Mouse (Mus musculus) embryonic fibroblast, embryonic 13.5 days (primary cell): ENCODE results near the gene Itsn2. TPM values are rescaled to one million over a fixed set of nuclear protein-coding genes. Genes with fewer than 3 reads are reported as not detected.

ENCODE experiments used
- H3K27ac ChIP-seq: 2 replicates; pipeline ENCODE4 v1.5.1; 2012; ENCODE audit warnings: low read length, control low read depth, inconsistent platforms; ENCODE audit not compliant: insufficient read depth
- H3K4me1 ChIP-seq: 2 replicates; pipeline ENCODE4 v1.6.1; 2011; ENCODE audit warnings: low read length; ENCODE audit not compliant: control insufficient read depth, insufficient read depth
- H3K4me3 ChIP-seq: 2 replicates; pipeline ENCODE4 v1.5.1; 2011; ENCODE audit warnings: mild to moderate bottlenecking, control low read depth, low read length; ENCODE audit not compliant: insufficient read depth
- CTCF ChIP-seq: IDR thresholded peaks from 2 replicates; pipeline ENCODE4 v1.5.1; 2011; ENCODE audit warnings: mild to moderate bottlenecking, control low read depth, low read length, moderate library complexity, borderline replicate concordance; ENCODE audit not compliant: insufficient read depth
- POLR2A ChIP-seq: IDR thresholded peaks from 2 replicates; pipeline ENCODE4 v1.6.1; 2011; ENCODE audit warnings: low read depth, mild to moderate bottlenecking, control low read depth, low read length, moderate library complexity
- polyA plus RNA-seq: library from polyadenylated mRNA; stranded (reverse); fragments of >200 nt; gene quantifications from 2 replicates; pipeline ENCODE4 v1.2.4, GENCODE M21; 2011; ENCODE audit warnings: low read depth; ENCODE audit not compliant: missing spikeins, insufficient read length

Itsn2 gene
- polyA plus RNA-seq, 1 experiment: 56.7 TPM

DNA sequence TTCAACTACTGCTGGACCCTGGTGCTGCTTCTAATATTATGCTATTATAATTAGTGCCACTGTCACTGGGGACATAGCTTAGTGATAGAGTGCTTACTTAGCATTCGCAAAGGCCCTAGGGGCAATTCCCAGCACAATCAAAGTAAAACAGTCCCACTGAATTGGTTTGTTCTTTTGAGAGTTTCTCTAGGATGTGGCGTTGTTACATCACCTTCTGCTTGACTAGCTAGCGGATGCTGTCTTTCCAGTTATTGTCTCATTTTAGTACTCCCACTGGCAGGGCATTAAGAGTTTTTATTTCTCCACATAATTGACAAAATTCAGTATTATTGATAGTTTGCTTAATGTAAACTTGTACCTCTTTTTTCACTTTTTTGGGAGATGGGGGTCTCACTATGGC, 34.4 kb upstream of the Itsn2 start:
- H3K4me1 ChIP-seq: peaks cover 9% of the 10 kb centered on the region
- no peak overlapping the region for H3K4me3 ChIP-seq
- H3K27ac ChIP-seq: peak overlapping the region; percentile 82
- TF ChIP-seq POLR2A (no peak), CTCF (no peak)

DNA sequence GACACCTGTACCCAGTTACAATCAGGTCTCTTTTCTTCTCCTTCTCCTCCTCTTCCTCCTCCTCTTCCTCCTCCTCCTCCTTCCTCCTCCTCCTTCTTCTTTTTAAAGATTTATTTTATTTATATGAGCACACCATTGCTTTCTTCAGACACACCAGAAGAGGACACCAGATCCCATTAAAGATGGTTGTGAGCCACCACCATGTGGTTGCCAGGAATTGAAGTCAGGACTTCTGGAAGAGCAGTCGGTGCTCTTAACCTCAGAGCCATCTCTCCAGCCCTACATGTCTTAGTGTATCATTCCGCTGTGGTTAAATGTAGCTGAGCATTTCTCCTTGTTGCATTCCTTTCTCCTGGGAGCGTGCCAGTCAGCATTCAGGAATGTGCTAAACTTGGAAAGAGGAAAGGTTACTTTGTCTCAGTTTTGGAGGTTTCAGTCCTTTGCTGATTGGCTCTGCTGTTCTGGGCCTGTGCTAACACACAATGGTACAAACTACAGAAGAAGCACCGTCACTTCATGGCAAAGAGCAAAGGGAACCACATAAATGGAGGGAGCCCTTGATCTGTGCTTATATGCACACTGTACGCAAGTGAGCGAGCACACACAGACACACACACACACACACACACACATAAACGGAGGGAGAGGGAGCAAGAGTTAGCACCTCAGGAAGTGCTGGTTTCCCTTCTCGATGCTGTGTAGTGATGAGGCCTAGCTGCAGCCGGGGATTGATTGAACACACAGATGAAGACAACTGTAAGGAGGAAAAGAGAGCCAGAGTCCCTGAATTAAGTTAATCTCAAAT, 33.8 kb upstream of the Itsn2 start:
- TF ChIP-seq CTCF (no peak), POLR2A (0 out of 2 replicates have a peak, but pooled peaks have one; percentile 41)
- Histone ChIP-seq H3K4me3 (no peak overlapping the region), H3K4me1 (peaks cover 9% of the 10 kb centered on the region), H3K27ac (peak overlapping the region; percentile 82)

DNA sequence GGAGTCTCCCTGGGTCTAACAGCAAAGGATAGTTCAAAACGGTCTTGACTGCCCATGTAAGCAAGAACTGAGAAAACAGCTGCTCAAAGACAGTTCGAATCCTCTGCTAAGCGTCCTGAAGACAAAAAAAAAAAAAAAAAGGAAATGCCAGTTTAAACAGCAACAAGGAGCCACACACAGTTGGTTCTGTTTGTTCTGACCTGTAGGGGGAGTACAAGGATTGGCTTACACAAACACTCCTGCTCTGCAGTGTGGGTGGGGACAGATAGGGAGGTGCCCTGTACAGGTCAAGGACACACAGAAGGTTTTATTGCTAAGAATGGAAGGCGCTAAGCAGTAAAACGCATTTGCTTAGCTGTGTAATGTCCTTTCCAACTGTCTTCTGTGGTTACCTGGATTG, 20.6 kb upstream of the Itsn2 start:
- Histone ChIP-seq H3K4me1 (no peaks in the 10 kb centered on the region), H3K27ac (no peak overlapping the region), H3K4me3 (no peak overlapping the region)
- TF ChIP-seq POLR2A (no peak), CTCF (no peak)

DNA sequence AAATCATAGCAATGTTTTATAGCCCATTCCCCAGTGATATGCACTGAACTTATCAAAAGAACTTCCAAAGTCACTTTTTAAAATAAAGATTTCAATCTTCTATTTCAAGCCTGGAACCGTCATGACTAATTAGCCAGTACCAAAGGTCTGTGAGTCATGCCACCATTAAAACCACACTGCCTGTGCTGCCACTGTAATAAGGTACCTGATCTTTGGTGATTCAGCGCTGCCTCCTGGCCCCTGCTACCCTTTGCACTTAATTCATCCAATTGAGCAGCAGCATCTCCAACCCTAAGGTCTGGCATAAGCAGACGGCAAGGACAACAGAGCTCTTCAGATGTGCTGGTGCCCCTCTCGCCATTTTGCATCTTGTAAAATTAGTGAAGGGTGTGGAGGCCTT, 18.4 kb upstream of the Itsn2 start:
- Histone ChIP-seq H3K27ac (no peak overlapping the region), H3K4me1 (no peaks in the 10 kb centered on the region), H3K4me3 (no peak overlapping the region)
- TF ChIP-seq CTCF (no peak), POLR2A (no peak)

DNA sequence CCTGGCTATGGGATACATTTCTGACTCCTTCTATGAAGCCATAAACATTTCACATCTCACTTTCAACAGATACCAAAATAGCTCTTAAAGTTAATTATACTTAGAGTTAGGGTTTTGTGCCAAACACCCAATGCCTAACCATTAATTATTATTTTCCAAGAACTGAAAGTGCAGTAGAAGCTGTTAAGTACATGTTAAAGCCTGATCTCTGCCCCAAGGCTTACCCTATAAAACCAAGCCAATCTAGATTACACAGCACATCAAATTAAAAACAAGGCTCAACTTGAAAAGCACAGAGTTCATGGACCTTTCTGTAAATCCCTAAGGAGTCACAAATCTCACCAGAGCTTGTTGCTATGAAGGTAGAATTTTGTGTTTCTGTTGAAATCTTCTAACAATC, 10.1 kb upstream of the Itsn2 start:
- TF ChIP-seq CTCF: no peak
- no peak for TF ChIP-seq POLR2A
- no peak overlapping the region for H3K27ac ChIP-seq

DNA sequence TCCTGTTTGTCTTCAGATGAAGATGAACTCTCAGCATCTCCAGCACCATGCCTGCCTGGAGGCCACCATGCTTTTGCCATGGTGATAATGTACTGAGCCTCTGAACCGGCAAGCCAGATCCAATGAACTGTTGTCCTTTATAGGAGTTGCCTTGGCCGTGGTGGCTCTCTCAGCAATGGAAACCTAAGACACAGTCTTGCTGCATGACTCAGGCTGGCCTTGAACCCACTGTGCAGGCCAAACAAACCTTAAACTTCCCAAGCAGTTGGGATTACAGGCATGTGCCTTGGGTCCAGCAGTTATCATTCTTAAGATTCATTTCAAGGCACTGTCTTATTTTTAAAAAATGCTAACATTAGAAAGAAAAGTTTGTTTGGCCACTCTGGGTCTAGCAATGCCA, 4.6 kb upstream of the Itsn2 start:
- H3K4me3 ChIP-seq: no peak overlapping the region
- H3K4me1 ChIP-seq: no peaks in the 10 kb centered on the region
- no peak overlapping the region for H3K27ac ChIP-seq
- no peak for TF ChIP-seq POLR2A

More for the DNA sequence above, 10.1 kb upstream of the Itsn2 start:
- H3K4me1 ChIP-seq: no peaks in the 10 kb centered on the region
- H3K4me3 ChIP-seq: no peak overlapping the region

DNA sequence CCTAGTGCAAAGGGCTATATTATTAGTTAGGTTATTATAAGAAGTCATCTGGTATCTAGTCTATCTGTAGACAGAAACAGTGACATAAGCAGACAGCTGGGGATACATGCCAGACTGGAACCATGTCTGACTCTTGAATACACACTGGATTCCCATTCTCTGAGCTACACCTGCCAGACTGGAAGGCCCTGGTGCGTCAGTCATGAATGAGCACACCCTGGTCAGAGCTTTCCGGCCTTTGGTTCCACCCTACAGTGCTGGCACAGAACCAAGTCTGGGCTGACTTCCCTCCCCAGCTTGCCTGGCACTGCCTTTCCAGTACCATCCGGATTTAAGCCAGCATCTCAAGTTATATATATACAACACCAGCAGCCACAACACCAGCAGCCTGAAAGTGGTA, 3.8 kb upstream of the Itsn2 start:
- Histone ChIP-seq H3K27ac (no peak overlapping the region), H3K4me1 (no peaks in the 10 kb centered on the region), H3K4me3 (no peak overlapping the region)
- TF ChIP-seq CTCF (no peak), POLR2A (no peak)

DNA sequence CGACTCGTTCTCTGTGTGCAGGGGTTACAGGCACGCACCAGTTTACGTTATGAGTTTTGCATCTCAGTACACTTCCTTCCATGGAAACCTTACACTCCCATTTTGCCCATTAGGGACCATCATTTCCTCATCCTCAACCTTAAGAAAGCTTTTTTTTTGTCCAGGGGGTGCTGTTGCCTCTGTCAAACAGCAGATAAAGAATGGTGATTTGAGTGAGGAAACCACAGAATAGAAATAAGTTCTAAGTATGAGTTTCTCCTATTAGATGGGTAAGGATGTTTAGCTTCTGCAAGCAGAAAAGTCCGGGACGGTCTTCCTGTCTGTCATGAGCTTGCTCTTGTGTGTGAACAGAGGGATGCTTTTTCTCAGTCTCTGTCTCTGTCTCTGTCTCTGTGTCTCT, 413 bp upstream of the Itsn2 start:
- TF ChIP-seq POLR2A (no peak), CTCF (no peak)
- Histone ChIP-seq H3K4me3 (peak overlapping the region; percentile 87), H3K4me1 (no peaks in the 10 kb centered on the region), H3K27ac (no peak overlapping the region)

DNA sequence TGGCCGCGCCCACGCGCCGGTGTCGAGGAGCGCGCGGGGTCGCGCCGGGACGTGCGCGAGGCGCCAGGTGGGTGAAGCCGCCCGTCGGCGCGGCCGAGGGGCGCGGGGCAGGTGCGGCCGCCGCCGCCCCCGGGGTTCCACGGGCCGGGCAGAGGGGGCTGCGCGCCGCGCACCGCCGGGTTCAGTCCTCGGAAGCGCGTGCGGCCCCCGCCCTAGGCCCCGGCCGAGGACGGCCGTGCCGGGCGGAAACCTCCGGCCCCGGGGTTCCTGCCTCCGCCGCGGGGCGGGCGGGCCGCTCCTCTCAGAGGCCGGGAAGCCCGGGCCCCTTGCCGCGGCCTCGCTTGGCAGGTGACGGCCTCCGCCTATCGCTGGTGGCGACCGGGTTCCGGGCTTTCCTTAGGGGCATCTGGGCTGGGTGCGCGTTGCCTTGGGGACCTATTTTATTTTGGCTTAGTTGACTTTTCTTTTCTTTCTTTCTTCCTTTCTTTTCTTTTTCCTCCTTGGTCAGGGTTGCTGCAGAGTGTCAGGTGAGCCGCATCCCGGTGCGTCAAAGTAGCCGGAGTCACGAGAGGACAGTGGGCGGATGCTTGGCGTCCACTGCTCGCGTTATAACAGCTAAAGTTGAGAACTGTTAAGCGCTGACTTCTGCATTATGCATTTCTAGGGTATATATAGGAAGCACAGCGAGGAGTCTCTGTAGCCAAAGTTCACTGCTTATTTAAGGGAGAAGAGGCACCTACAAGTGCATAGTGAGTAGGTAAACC, 910 bp downstream of the Itsn2 start:
- H3K4me3 ChIP-seq: peak overlapping the region; percentile 87
- no peaks in the 10 kb centered on the region for H3K4me1 ChIP-seq
- H3K27ac ChIP-seq: peak overlapping the region; percentile 35; the same call in 1 of the 2 replicates
- TF ChIP-seq CTCF (no peak), POLR2A (0 out of 2 replicates have a peak, but pooled peaks have one; percentile 23)

DNA sequence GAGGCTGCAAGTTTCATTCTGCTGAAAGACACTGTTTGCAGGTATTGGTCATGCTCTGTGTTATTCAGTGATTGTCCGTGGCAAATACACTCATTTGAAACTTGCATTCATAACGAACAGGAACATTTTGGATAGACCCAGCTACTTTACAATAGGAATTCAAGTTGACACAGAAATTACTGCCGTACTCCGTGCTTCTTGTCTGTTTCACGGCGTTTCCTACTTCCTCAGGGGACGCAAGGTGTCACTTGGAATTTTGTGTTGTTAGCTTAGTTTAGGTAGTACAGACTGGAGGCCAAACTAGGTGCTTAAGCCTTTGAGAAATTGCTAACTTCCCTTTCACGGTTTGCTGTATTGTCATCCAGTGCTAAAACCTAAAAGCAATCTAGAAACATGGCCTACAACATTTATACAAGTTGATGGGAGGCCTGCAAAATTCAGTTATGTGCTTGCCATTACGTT, 1.5 kb downstream of the Itsn2 start:
- no peak overlapping the region for H3K27ac ChIP-seq
- H3K4me3 ChIP-seq: peak overlapping the region; percentile 70
- peaks cover 3% of the 10 kb centered on the region; the same call in 1 of the 2 replicates for H3K4me1 ChIP-seq
- TF ChIP-seq POLR2A (no peak), CTCF (no peak)
